In the genomic region with DNA sequence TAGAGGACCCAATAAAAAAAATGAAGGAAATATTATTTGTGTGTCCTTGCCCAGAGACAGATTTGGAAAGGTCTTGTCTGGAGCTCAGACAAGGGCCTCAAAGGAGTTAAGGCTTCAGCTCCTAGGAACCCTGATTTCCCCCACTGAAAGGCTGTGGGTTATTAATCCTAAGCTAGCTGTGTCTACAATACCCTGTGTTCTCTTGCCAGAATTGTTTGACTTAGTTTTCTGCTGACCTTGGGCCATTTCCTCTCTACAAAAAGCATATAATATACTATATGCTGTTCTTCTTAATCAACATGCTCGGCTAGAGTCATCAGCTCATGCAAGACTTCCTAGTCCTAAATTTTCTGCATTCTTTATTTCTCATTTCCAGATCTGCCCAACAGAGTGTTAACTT, we compare ENCODE assay signal across 24 mouse cellular contexts.
"Had no signal": no experiment of that assay in that cellular context is flagged by ENCODE, and none has a peak within 500 bp of the region (broad histone marks: within the 10 kb centered on the region; RNA-seq: fewer than 3 reads in every experiment).

No protein-coding gene starts in this region.

- H3K36me3 ChIP-seq: heart, embryonic 13.5 days; heart, embryonic 15.5 days; hindbrain, embryonic 13.5 days; hindbrain, embryonic 15.5 days; kidney, embryonic 15.5 days; limb, embryonic 13.5 days; limb, embryonic 15.5 days; liver, embryonic 12.5 days had no signal

- H3K9me3 ChIP-seq: heart, embryonic 13.5 days; heart, embryonic 15.5 days; hindbrain, embryonic 13.5 days; hindbrain, embryonic 15.5 days; kidney, embryonic 15.5 days; limb, embryonic 13.5 days; limb, embryonic 15.5 days; liver, embryonic 12.5 days had no signal

- H3K4me1 ChIP-seq: heart, embryonic 13.5 days; heart, embryonic 15.5 days; hindbrain, embryonic 13.5 days; hindbrain, embryonic 15.5 days; kidney, embryonic 15.5 days; limb, embryonic 13.5 days; limb, embryonic 15.5 days; liver, embryonic 12.5 days had no signal

- H3K4me2 ChIP-seq: heart, embryonic 11.5 days; heart, embryonic 13.5 days; heart, embryonic 15.5 days; hindbrain, embryonic 13.5 days; hindbrain, embryonic 15.5 days; kidney, embryonic 15.5 days; limb, embryonic 13.5 days; limb, embryonic 15.5 days; liver, embryonic 12.5 days had no signal

- H3K27me3 ChIP-seq: heart, embryonic 13.5 days; heart, embryonic 15.5 days; hindbrain, embryonic 13.5 days; hindbrain, embryonic 15.5 days; kidney, embryonic 15.5 days; limb, embryonic 13.5 days; limb, embryonic 15.5 days; liver, embryonic 12.5 days had no signal

- H3K27ac ChIP-seq: heart, adult 2 months; heart, embryonic 13.5 days; heart, embryonic 15.5 days; hindbrain, embryonic 13.5 days; hindbrain, embryonic 15.5 days; hindbrain, postnatal 0 days; kidney, embryonic 15.5 days; limb, embryonic 13.5 days; limb, embryonic 15.5 days; liver, embryonic 12.5 days had no signal

- H3K4me3 ChIP-seq: heart, adult 2 months; heart, embryonic 13.5 days; heart, embryonic 15.5 days; hindbrain, embryonic 13.5 days; hindbrain, embryonic 15.5 days; kidney, embryonic 15.5 days; limb, embryonic 13.5 days; limb, embryonic 15.5 days; liver, embryonic 12.5 days had no signal

- DNase-seq: gastrocnemius, postnatal 14 days; gastrocnemius, postnatal 36 days; heart, adult 2 months; heart, postnatal 14 days; heart, postnatal 36 days; kidney, adult 11 months; kidney, adult 2 months; kidney, adult 9 months; kidney, postnatal 10 days; kidney, postnatal 25 days; layer of hippocampus, adult 9-11 months; layer of hippocampus, postnatal 36 days; left cerebral cortex, postnatal 4 days had no signal

- H3K9ac ChIP-seq: heart, embryonic 13.5 days; heart, embryonic 15.5 days; hindbrain, embryonic 13.5 days; hindbrain, embryonic 15.5 days; kidney, embryonic 15.5 days; limb, embryonic 13.5 days; limb, embryonic 15.5 days; liver, embryonic 12.5 days had no signal

- ATAC-seq: hindbrain, postnatal 0 days; intestine, embryonic 16.5 days; liver, embryonic 12.5 days had no signal
